Mouse (Mus musculus) embryo, embryonic 9.5 days (tissue): ENCODE data around the gene Spata1.
"Not testable (repeated sequence)": the region's sequence is repeated elsewhere in the genome, so short reads cannot be mapped to it uniquely, and the experiment has no call there.

ENCODE experiments used
- DNase-seq: peaks from one replicate; pipeline ENCODE4 v3.0.0-alpha.2; 2017; ENCODE audit errors: extremely low spot score

Gene Spata1

GRCm38 (mm10) chr3:146451375-146451774 is 48.2 kb downstream of the Spata1 start:
- no peak for DNase-seq

GRCm38 (mm10) chr3:146450371-146450841 is 49.1 kb downstream of the Spata1 start:
- DNase-seq, result peak; percentile 93

- no peak for DNase-seq
These were observed 49.8 kb downstream of the Spata1 start, which contains the start of gene Ctbs for GRCm38 (mm10) chr3:146449745-146450250. Gene Ctbs, plus strand, starts transcription at chr3:146449795.

- DNase-seq, result no peak
These were observed 50.6 kb downstream of the Spata1 start for GRCm38 (mm10) chr3:146448969-146449368.

- DNase-seq, result no peak
These were observed 51.2 kb downstream of the Spata1 start for GRCm38 (mm10) chr3:146448372-146448771.

GRCm38 (mm10) chr3:146447598-146447997 is 52.0 kb downstream of the Spata1 start:
- DNase-seq, result no peak

GRCm38 (mm10) chr3:146447156-146447555 is 52.4 kb downstream of the Spata1 start:
- no peak for DNase-seq

GRCm38 (mm10) chr3:146444880-146445279 is 54.7 kb downstream of the Spata1 start:
- no peak for DNase-seq

- DNase-seq, result no peak
These were observed 56.2 kb downstream of the Spata1 start for GRCm38 (mm10) chr3:146443380-146443779.

- DNase-seq, result no peak
These were observed 56.6 kb downstream of the Spata1 start for GRCm38 (mm10) chr3:146442936-146443335.

- no peak for DNase-seq
These were observed 57.1 kb downstream of the Spata1 start for GRCm38 (mm10) chr3:146442484-146442883.

GRCm38 (mm10) chr3:146440422-146440821 is 59.1 kb downstream of the Spata1 start:
- DNase-seq, result no peak

GRCm38 (mm10) chr3:146440011-146440410 is 59.5 kb downstream of the Spata1 start:
- no peak for DNase-seq

- DNase-seq, result no peak
These were observed 63.4 kb downstream of the Spata1 start for GRCm38 (mm10) chr3:146436114-146436513.

GRCm38 (mm10) chr3:146435533-146435932 is 64.0 kb downstream of the Spata1 start:
- no peak for DNase-seq

- DNase-seq, result no peak
These were observed 64.9 kb downstream of the Spata1 start for GRCm38 (mm10) chr3:146434686-146435085.

- no peak for DNase-seq
These were observed 65.7 kb downstream of the Spata1 start for GRCm38 (mm10) chr3:146433681-146434350.

- not testable (repeated sequence) for DNase-seq
These were observed 66.5 kb downstream of the Spata1 start for GRCm38 (mm10) chr3:146433063-146433462.

- no peak for DNase-seq
These were observed 73.1 kb downstream of the Spata1 start for GRCm38 (mm10) chr3:146426489-146426888.

- DNase-seq, result no peak
These were observed 73.7 kb downstream of the Spata1 start for GRCm38 (mm10) chr3:146425902-146426301.

GRCm38 (mm10) chr3:146424306-146424900 is 75.2 kb downstream of the Spata1 start:
- DNase-seq, result no peak

- no peak for DNase-seq
These were observed 75.8 kb downstream of the Spata1 start for GRCm38 (mm10) chr3:146423710-146424109.

GRCm38 (mm10) chr3:146421787-146422186 is 77.8 kb downstream of the Spata1 start:
- DNase-seq, result no peak
